Mouse (Mus musculus): ENCODE measurements around the gene Ccr3. TPM values are rescaled to one million over a fixed set of nuclear protein-coding genes. Genes with fewer than 3 reads are reported as not detected.
"Not testable (repeated sequence)": the region's sequence is repeated elsewhere in the genome, so short reads cannot be mapped to it uniquely, and the experiment has no call there.

Gene Ccr3
- total and polyA plus RNA-seq, 3 experiments: not detected

DNA sequence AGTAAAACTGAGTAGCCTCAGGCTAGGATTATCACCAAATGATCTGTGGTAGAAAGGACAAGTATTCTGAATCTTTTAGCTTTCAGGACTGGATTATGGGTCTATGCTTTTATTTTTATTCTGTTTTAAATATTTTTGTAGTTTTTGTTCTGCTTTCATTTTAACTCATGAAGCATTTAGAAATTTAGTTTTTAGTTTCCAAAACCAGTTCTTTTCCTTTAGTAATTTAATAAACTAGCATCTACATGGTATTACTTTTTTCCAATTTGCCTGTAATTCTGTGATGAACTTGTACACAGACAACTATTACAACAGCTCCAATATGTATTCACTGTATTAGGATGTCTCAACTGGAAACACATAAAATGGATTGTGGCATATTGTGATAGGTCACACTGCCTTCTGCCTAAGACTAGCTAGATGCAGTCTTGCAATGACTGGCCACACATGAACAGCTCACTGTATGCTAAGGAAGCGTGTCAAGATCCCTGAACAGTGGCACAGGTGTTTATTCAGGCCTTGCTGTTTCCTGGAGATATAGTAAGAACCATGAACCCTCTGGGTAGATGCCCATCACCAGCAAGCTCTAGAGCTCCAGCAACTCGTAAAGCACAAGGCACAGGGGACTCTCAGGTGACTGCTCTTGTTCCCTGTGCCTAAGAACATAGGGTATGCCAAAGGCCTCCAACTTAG, 38.0 kb downstream of the Ccr3 start:
- no peak overlapping the region for H3K4me3 ChIP-seq (ENCODE audit: control insufficient read depth in 1 of 2, insufficient read depth in 1 of 2, low read depth in 2 of 2, low read length in 2 of 2)
- H3K9me3 ChIP-seq (replicated peaks; ENCODE audit: insufficient read depth, low read length): no peaks in the 10 kb centered on the region
- peak overlapping the region; percentile 3; the same call in 1 of the 2 replicates for H3K27ac ChIP-seq (ENCODE audit: control insufficient read depth, low read depth, low read length)
- TF ChIP-seq EP300 (IDR thresholded peaks at IDR 0.05; ENCODE audit: low read depth in 1 of 2, low read length in 2 of 2) (peak; percentile 56 to 62; a peak in 2 of 4 replicates), MAFK (IDR thresholded peaks at IDR 0.05; ENCODE audit: borderline replicate concordance, low read depth, low read length) (no peak), MEF2A (IDR thresholded peaks at IDR 0.05; ENCODE audit: extremely low read depth, insufficient replicate concordance, low read depth, low read length, poor library complexity, severe bottlenecking) (no peak), CHD1 (IDR thresholded peaks at IDR 0.05; ENCODE audit: low read depth, low read length) (no peak), MXI1 (IDR thresholded peaks at IDR 0.05; ENCODE audit: low read depth, low read length) (no peak), ETS1 (IDR thresholded peaks at IDR 0.05; ENCODE audit: low read depth, low read length) (peak; percentile 54; the same call in 1 of the 2 replicates), GATA1 (IDR thresholded peaks at IDR 0.05; ENCODE audit: low read depth, low read length) (peak; percentile 52), USF2 (IDR thresholded peaks at IDR 0.05; ENCODE audit: borderline replicate concordance in 1 of 2, insufficient read depth in 1 of 2, low read depth in 1 of 2, low read length in 2 of 2) (no peak), USF1 (IDR thresholded peaks at IDR 0.05; ENCODE audit: low read depth, low read length) (no peak), TCF12 (IDR thresholded peaks at IDR 0.05; ENCODE audit: low read depth, low read length) (peak; percentile 85), TAL1 (IDR thresholded peaks at IDR 0.05; ENCODE audit: low read length) (peak; percentile 74), CHD2 (IDR thresholded peaks at IDR 0.05; ENCODE audit: low read length) (no peak)
- peaks cover 0 to 23% of the 10 kb centered on the region in 2 experiments; a peak in 2 of 4 replicates for H3K36me3 ChIP-seq (ENCODE audit: control insufficient read depth in 1 of 2, insufficient read depth in 2 of 2, low read length in 2 of 2)
- no peak overlapping the region for H3K9ac ChIP-seq (ENCODE audit: control insufficient read depth, low read depth, low read length, poor library complexity, severe bottlenecking)
- DNase-seq (ENCODE audit: low read depth, low spot score): peak; percentile 51
- peaks cover 16 to 24% of the 10 kb centered on the region in 2 experiments for H3K4me1 ChIP-seq (ENCODE audit: control insufficient read depth in 1 of 2, insufficient read depth in 2 of 2, low read length in 2 of 2)
- H3K79me2 ChIP-seq (ENCODE audit: control insufficient read depth, insufficient read depth, low read length, poor library complexity): no peaks in the 10 kb centered on the region
- H3K27me3 ChIP-seq (ENCODE audit: control insufficient read depth in 1 of 2, insufficient read depth in 2 of 2, low read length in 2 of 2): no peaks in the 10 kb centered on the region

DNA sequence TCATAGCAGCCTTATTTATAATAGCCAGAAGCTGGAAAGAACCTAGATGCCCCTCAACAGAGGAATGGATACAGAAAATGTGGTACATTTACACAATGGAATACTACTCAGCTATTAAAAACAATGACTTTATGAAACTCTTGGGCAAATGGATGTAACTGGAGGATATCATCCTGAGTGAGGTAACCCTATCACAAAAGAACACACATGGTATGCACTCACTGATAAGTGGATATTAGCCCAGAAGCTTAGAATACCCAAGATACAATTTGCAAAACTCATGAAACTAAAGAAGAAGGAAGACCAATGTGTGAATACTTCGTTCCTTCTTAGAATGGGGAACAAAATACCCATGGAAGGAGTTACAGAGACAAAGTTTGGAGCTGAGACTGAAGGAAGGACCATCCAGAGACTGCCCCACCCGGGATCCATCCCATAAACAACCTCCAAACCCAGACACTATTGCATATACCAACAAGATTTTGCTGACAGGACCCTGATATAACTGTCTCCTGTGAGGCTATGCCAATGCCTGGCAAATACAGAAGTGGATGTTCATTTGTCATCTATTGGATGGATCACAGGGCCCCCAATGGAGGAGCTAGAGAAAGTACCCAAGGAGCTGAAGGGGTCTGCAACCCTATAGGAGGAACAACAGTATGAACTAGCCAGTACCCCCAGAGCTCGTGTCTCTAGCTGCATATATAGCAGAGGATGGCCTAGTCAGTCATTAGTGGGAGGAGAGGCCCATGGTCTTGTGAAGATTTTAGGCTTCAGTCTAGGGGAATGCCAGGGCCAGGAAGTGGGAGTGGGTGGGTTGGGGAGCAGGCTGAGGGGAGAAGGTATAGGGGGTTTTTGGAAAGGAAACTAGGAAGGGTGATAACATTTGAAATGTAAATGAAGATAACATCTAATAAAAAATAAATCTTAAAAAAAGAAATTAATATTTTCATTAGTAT, 40.0 kb downstream of the Ccr3 start:
- DNase-seq (ENCODE audit: low read depth, low spot score); H3K4me3 ChIP-seq (ENCODE audit: control insufficient read depth in 1 of 2, insufficient read depth in 1 of 2, low read depth in 2 of 2, low read length in 2 of 2); H3K79me2 ChIP-seq (ENCODE audit: control insufficient read depth, insufficient read depth, low read length, poor library complexity); H3K27me3 ChIP-seq (ENCODE audit: control insufficient read depth in 1 of 2, insufficient read depth in 2 of 2, low read length in 2 of 2); H3K9ac ChIP-seq (ENCODE audit: control insufficient read depth, low read depth, low read length, poor library complexity, severe bottlenecking); H3K9me3 ChIP-seq (replicated peaks; ENCODE audit: insufficient read depth, low read length): not testable (repeated sequence)
- peak overlapping the region; percentile 62; the same call in 1 of the 2 replicates for H3K27ac ChIP-seq (ENCODE audit: control insufficient read depth, low read depth, low read length)
- peaks cover 0 to 20% of the 10 kb centered on the region in 2 experiments; a peak in 2 of 4 replicates for H3K36me3 ChIP-seq (ENCODE audit: control insufficient read depth in 1 of 2, insufficient read depth in 2 of 2, low read length in 2 of 2)
- TF ChIP-seq EP300 (IDR thresholded peaks at IDR 0.05; ENCODE audit: low read depth in 1 of 2, low read length in 2 of 2): peak in 1 of 2 experiments; percentile 36; a peak in 3 of 4 replicates
- TF ChIP-seq TCF12 (IDR thresholded peaks at IDR 0.05; ENCODE audit: low read depth, low read length): peak; percentile 54; the same call in 1 of the 2 replicates
- TF ChIP-seq TAL1 (IDR thresholded peaks at IDR 0.05; ENCODE audit: low read length): peak; percentile 34; the same call in 1 of the 2 replicates
- H3K4me1 ChIP-seq (ENCODE audit: control insufficient read depth in 1 of 2, insufficient read depth in 2 of 2, low read length in 2 of 2): peaks cover 9 to 22% of the 10 kb centered on the region in 2 experiments
